Mouse (Mus musculus) frontal cortex, postnatal 36 days (tissue): Measurements from ENCODE around the gene Ncor2.

Experiments used
- DNase-seq, 2 experiments: peaks; one replicate each; pipeline ENCODE4 v3.0.0; 2022; ENCODE audit warnings: low spot score in 2 of 2

Ncor2 gene

GRCm38 (mm10) chr5:125021298-125021697, 157.7 kb downstream of the Ncor2 start:
- no peak for DNase-seq

GRCm38 (mm10) chr5:125019099-125019498, 159.9 kb downstream of the Ncor2 start:
- DNase-seq = no peak

DNA sequence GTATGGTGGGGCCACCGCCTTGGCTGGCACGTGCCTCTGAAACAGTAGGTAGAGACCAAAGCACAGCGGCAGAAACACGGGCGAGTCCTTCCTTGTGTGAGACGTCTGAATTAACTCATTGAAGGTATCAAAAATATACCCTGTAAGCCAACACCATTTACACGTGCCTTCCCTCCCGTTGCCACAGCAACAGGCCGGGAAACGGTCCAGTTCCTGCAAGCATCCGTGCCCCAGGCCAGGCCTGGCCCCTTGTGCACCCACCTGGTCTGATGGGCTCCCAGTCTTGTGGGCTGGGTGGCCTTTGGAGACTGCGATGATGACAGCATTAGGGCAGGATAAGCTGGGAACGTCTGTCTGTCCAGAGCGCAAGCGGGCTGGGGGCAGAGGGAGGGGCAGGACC, 161.7 kb downstream of the Ncor2 start:
- peak in 1 of 2 experiments; percentile 43 for DNase-seq

DNA sequence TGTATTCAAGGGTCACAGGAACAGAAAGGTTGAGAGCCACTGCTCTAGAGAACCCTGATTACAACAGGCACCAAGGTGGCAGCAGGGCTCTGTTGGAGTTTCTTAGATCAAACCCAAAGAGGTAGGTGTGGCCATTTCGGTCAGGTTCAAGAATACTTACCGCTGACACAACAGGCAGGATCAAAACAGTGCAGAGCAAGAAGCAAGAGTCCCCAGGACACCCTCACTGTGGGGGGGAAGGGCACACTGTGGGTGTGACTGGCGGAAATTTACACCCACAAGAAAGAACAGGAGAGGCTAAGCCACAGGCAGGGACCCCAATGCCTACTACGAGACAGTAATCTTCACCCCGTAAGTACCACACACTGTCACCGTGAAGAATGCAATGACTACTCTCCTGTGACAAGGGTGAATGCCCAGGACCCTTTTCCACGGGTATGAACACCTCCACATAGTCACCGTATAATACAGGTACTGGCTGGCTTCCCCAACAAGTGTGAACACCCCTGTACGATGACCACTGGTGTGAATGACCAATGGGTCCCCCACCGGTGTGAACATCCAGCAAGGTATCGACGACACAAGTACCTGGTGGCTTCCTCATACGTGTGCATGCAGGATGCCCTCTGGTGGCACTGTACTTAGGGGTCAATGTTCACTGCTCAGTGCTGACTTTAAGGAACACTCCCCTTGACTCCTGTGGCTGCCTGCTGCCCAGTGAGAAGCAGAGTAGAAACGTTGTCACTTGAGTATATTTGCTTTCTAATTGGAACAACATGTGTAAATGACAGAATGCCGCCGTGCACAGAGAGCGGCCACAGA, 162.4 kb downstream of the Ncor2 start:
- no peak for DNase-seq

DNA sequence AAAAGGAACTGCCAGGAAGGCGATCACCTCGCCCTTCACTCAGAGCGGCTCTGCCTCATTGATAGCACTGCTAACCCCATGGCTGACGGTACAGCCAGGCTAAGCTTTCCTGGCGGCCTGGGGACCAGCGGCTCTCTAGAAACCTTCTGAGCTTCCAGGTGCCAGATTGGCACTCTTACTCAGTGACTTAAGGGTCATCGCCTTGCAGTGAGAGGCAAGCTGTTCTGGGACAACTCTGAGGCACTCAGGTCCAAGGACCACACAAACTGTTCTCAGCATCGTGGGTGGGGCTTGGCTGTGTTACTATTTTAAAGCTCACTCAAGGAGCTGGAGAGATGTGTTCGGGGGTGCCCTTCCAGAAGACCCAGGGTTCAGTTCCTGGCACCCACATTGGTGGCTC, 163.4 kb downstream of the Ncor2 start:
- no peak for DNase-seq

GRCm38 (mm10) chr5:125015066-125015465, 164.0 kb downstream of the Ncor2 start:
- no peak for DNase-seq

GRCm38 (mm10) chr5:125014497-125014896, 164.5 kb downstream of the Ncor2 start:
- peak; percentile 68 to 77 for DNase-seq

DNA sequence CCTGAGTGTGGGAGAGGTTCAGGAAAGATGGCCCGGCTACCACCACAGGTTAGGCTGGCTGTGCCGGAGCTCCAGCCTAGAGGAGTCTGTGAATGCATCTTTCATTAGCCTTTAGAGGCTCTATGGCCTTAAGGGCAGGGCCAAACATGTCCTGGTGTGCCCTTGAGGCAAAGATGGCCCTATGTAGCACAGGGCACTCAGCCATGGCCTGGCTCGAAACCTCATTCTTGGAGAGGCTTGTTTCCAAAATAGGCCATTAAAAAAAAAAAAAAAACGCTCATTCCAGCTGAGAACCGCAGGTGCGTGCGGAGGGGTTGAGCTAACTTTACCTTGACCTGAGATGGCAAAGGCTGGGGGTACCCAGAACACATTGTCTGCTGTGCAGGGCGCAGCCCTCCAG, 167.4 kb downstream of the Ncor2 start:
- no peak for DNase-seq

GRCm38 (mm10) chr5:125011166-125011565, 167.9 kb downstream of the Ncor2 start:
- no peak for DNase-seq

DNA sequence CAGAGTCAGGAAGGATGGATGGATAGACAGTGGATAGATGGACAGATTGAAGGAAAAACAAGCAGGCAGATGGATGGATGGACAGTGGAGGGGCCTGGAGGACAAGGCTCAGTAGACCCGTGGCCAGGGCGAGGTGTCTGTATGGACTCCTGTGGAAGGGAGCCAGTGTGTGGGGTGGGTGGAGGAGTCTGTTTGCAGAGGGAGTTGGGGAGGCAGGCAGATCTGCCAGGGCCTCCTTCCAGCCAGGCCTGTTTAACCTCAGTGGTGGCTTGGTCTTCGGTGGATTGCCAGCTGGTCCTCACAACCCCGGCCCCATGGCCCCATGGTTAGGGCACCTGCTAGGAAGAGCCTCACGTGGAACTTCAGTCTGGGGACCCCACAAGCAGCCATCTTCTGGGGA, 172.1 kb downstream of the Ncor2 start:
- no peak for DNase-seq

DNA sequence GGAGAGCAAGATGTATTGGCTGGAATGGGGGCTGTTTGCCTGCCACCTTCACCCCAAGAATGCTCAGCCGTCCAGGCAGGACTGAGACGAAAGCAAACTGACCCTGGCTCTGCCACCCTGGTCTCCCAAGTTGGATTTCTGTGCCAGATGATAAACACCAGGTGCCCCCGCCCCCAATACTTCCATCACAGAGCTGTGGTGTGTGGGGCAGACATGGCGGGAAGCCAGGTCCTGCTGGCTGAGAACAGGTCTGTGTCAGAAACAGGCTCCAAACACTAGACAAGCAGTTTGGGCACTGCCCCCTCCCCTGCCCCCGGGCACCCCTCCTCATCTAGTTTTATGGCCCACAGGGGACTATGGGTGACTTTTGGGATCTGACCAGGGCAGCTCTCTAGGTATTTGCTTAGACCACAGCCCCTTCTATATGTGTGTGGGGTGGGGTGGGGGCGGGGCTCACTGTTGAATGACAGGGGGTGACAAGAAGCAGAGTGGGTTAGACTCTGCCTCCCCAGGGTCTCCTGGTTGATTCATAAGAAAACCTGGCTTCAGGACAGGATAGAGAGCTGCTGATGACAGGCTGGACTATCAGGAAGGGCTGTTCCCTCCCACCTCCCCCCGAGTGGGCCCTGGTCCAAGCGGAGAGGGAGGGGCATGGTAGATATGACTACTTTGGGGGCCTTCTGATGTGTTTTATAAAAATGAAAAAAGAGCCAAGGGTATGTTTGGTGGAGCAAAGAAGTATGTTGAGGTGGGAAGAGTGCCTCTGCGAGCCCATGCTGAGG, 173.0 kb downstream of the Ncor2 start:
- no peak for DNase-seq

DNA sequence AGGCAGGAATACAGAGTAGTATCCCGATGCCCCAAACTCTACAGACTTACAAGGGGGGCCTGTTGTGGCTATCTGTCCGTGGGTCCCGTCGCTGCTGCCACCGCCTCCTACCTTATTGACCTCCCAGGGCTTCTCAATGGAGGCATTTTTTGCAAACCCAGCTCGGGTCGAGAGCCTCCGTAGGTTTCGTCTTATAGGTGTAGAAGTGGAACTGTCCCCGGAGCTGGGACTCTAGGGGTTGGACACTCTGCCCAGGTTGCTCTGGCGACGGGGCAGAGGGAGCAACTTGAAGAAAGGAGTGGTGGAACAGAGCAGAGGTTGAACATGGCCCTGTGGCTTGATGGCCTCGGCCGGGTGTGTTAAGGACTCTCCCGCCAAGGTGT, 175.2 kb downstream of the Ncor2 start:
- no peak for DNase-seq

- DNase-seq = no peak
Measured at GRCm38 (mm10) chr5:125002969-125003872, 175.8 kb downstream of the Ncor2 start, which contains the start of gene Rflna. Gene Rflna, plus strand, starts transcription at chr5:125003221.

- DNase-seq = no peak
Measured at GRCm38 (mm10) chr5:125000756-125001250, 178.2 kb downstream of the Ncor2 start.

DNA sequence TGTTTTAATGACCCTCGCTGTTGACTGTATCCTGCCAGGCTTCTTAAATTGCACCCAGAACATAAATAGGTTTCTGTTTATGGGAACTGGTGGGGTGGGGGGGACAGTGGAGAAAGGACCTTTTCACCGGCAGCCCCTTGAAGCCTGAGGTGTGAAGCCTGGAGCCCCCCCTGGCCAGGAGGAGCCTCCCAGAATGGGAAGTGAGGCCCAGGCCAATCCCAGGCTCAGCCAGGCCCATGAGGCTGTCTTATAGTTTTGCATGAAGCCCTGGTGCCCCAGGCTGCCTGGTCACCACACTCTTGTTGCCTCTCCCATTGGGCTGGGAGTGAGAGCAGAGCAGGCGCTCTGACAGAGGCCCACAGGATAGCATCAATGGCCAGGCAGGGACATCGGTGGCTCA, 181.1 kb downstream of the Ncor2 start:
- no peak for DNase-seq

- peak; percentile 71 to 81 for DNase-seq
Measured at GRCm38 (mm10) chr5:124996816-124997215, 182.2 kb downstream of the Ncor2 start.

DNA sequence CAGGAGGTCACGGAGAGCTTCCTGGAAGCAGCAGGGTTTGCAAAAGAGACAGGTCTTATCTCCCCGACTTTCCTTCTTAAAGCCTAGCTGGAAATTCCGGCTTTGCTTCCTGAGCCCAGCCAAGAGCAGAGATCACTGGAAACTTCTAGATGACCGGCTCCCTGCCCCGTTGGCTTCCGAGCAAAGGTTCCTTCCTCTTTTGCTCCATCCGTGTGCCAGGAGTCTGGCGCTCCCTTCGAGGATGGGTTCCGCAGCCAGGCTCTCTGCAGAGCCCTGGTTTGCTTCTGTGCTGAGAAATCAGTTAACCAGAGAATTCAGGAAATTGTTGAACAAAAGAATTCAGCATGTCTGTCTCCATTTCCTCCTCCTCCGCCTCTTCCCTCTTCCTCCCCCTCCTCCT, 186.1 kb downstream of the Ncor2 start:
- no peak for DNase-seq

DNA sequence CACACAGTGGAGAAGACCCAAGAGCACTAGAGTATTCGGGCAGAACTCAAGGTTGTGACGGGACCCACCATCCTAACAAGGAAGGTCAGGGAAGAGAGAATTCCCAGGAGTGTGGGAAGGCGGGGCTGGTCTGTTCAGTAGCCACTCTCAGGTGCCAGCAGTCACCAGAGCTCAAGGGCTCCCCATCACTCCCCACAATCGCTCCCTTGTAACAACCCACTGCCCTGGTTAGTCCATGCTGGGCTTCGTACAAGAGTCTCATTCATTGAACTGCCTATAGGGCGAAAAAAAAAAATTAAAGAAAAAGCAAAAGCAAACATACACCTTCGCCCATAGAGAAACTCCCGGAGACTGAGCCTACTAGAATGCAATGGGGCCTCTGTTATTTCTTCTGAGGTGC, 186.7 kb downstream of the Ncor2 start:
- DNase-seq = no peak

- DNase-seq = no peak
Measured at GRCm38 (mm10) chr5:124989724-124990123, 189.3 kb downstream of the Ncor2 start.

- no peak for DNase-seq
Measured at GRCm38 (mm10) chr5:124986656-124987055, 192.4 kb downstream of the Ncor2 start.

DNA sequence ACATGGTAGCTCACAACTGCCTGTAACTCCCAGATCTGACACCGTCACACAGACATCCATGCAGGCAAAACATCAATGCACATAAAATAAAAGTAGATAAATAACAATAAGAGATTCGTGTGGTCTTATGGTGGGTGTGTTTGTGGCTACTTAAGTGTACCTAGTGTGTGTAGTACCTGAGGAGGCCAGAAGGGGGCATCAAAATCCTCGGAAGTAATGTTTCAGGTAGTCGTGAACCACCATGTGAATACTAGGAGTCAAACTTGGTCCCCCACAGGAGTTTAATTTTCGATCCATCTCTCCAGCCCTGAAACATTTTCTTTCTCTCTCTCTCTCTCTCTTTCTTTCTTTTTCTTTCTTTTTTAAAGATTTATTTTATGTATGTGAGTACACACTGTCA, 192.8 kb downstream of the Ncor2 start:
- no peak for DNase-seq

DNA sequence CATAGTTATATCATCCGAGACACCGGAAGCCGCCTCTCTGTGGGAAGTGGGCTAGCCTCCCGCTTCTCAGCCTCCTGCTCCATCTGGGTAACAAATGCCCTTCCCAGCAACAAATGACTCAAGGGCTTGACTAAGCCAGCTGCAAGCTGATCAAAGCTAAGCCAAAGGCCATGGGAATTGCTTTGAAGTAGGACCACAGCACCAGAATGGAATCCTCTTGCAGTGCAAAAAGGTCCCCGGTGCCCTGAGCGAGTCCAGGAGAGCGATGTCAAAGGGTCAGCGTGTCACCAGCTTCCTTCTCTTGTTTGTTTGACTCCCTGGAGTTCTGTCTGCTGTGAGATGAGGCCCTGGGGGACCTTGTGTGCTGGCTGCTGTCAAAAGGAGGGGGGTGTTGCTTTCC, 209.2 kb downstream of the Ncor2 start:
- DNase-seq = no peak
